Mouse (Mus musculus): ENCODE results near the gene Rpusd4.

GRCm38 (mm10) chr9:35326644-35327263 is 59.1 kb downstream of the Rpusd4 start:
- TF ChIP-seq CTCF (IDR thresholded peaks at IDR 0.05; ENCODE audit: low read depth) (no peak), EP300 (IDR thresholded peaks at IDR 0.05; ENCODE audit: low read depth) (no peak)
